Mouse (Mus musculus) thymus, adult 18-20 months (tissue): ENCODE data around the gene Trim26.
"Not testable (repeated sequence)": the region's sequence is repeated elsewhere in the genome, so short reads cannot be mapped to it uniquely, and the experiment has no call there.

ENCODE experiments used
- DNase-seq, 2 experiments: peaks; one replicate each; pipeline ENCODE4 v3.0.0; 2022; ENCODE audit warnings: mixed read lengths in 2 of 2

Gene Trim26

GRCm38 (mm10) chr17:36836874-36837647 is at the start of gene Trim26:
Gene Trim26 (plus strand): TSS chr17:36837134.
- DNase-seq, result peak; percentile 89 to 94

- no peak for DNase-seq
These were observed 48.6 kb upstream of the Trim26 start for GRCm38 (mm10) chr17:36788351-36788750.

- peak; percentile 48 to 51 for DNase-seq
These were observed 48.1 kb upstream of the Trim26 start for GRCm38 (mm10) chr17:36788801-36789200.

- no peak for DNase-seq
These were observed 37.4 kb upstream of the Trim26 start for GRCm38 (mm10) chr17:36799493-36799892.

GRCm38 (mm10) chr17:36799921-36800462 is 36.9 kb upstream of the Trim26 start:
- not testable (repeated sequence) for DNase-seq

- DNase-seq, result no peak
These were observed 25.1 kb upstream of the Trim26 start, which contains the start of gene H2-M10.6 for GRCm38 (mm10) chr17:36811871-36812270. Gene H2-M10.6 (plus strand): TSS chr17:36812171.

- DNase-seq, result peak in 1 of 2 experiments; percentile 23
These were observed 12.9 kb upstream of the Trim26 start for GRCm38 (mm10) chr17:36824005-36824404.

- DNase-seq, result no peak
These were observed 11.4 kb upstream of the Trim26 start for GRCm38 (mm10) chr17:36825525-36825924.

GRCm38 (mm10) chr17:36826002-36826401 is 10.9 kb upstream of the Trim26 start:
- DNase-seq, result peak; percentile 63 to 80

- DNase-seq, result no peak
These were observed 8.4 kb upstream of the Trim26 start for GRCm38 (mm10) chr17:36828488-36828887.

- no peak for DNase-seq
These were observed 6.5 kb upstream of the Trim26 start for GRCm38 (mm10) chr17:36830470-36830869.

GRCm38 (mm10) chr17:36832694-36833093 is 4.2 kb upstream of the Trim26 start:
- DNase-seq, result no peak

- peak; percentile 45 to 59 for DNase-seq
These were observed 1.1 kb upstream of the Trim26 start for GRCm38 (mm10) chr17:36835591-36836426.

- no peak for DNase-seq
These were observed 514 bp upstream of the Trim26 start for GRCm38 (mm10) chr17:36836427-36836812.

- DNase-seq, result no peak
These were observed 2.1 kb downstream of the Trim26 start for GRCm38 (mm10) chr17:36839001-36839400.

GRCm38 (mm10) chr17:36839931-36840330 is 3.0 kb downstream of the Trim26 start:
- peak; percentile 9 to 41 for DNase-seq

GRCm38 (mm10) chr17:36840961-36841445 is 4.1 kb downstream of the Trim26 start:
- DNase-seq, result no peak

- DNase-seq, result no peak
These were observed 6.8 kb downstream of the Trim26 start for GRCm38 (mm10) chr17:36843696-36844095.

- DNase-seq, result no peak
These were observed 7.4 kb downstream of the Trim26 start for GRCm38 (mm10) chr17:36844286-36844719.

GRCm38 (mm10) chr17:36844725-36845124 is 7.8 kb downstream of the Trim26 start:
- no peak for DNase-seq

- DNase-seq, result no peak
These were observed 12.0 kb downstream of the Trim26 start for GRCm38 (mm10) chr17:36848911-36849310.

- no peak for DNase-seq
These were observed 13.1 kb downstream of the Trim26 start for GRCm38 (mm10) chr17:36849992-36850391.

- no peak for DNase-seq
These were observed 14.3 kb downstream of the Trim26 start for GRCm38 (mm10) chr17:36851200-36851599.
